Mouse (Mus musculus): ENCODE measurements around the gene Sh3bp5l. TPM values are rescaled to one million over a fixed set of nuclear protein-coding genes. Genes with fewer than 3 reads are reported as not detected.

Gene Sh3bp5l
- polyA plus RNA-seq, 1 experiment from 2014 or later: 28.3 TPM

DNA sequence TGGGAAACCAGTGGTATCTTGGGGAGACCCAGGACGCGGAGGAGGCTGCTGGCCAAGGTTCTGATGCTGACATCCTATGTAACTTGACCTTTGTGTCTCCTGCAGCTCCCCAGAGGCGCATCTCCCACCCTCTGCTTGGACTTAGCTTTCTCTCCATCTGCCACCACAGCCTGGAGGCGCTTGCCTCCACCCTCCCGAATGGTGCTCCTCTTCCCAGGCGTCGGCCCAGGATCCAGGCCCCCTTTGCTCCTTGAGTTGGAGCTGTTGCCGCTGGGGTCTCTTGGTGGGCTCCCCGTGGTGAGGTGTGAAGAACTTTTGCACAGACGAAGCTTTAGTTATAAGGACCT lies 598 bp downstream of the Sh3bp5l start:
- H3K9me3 ChIP-seq (ENCODE audit: control insufficient read depth, low read length): no peaks in the 10 kb centered on the region
- peaks cover 7% of the 10 kb centered on the region; the same call in 1 of the 2 replicates for H3K36me3 ChIP-seq (ENCODE audit: control insufficient read depth, insufficient read depth, low read length)
- H3K9ac ChIP-seq (ENCODE audit: low read depth, low read length): peak overlapping the region; percentile 81
- peaks cover 21% of the 10 kb centered on the region for H3K4me1 ChIP-seq (ENCODE audit: control insufficient read depth, insufficient read depth, low read length)
- H3K27ac ChIP-seq (ENCODE audit: low read length): peak overlapping the region; percentile 64; the same call in 1 of the 2 replicates
- H3K27me3 ChIP-seq (replicated peaks; ENCODE audit: control insufficient read depth, insufficient read depth, low read length): no peaks in the 10 kb centered on the region
- peak overlapping the region; percentile 81 for H3K4me3 ChIP-seq (ENCODE audit: low read length)
- peak overlapping the region; percentile 93 for H3K4me2 ChIP-seq (ENCODE audit: low read depth, low read length)
- WGBS: 16% methylated on average over 10 of the region's 10 CpGs
- ATAC-seq: peak; percentile 24; the same call in 1 of the 2 replicates

- Histone ChIP-seq H3K4me2 (ENCODE audit: low read depth, low read length) (peak overlapping the region; percentile 93), H3K4me1 (ENCODE audit: control insufficient read depth, insufficient read depth, low read length) (peaks cover 21% of the 10 kb centered on the region), H3K27me3 (replicated peaks; ENCODE audit: control insufficient read depth, insufficient read depth, low read length) (no peaks in the 10 kb centered on the region), H3K36me3 (ENCODE audit: control insufficient read depth, insufficient read depth, low read length) (peaks cover 9% of the 10 kb centered on the region; the same call in 1 of the 2 replicates), H3K9ac (ENCODE audit: low read depth, low read length) (peak overlapping the region; percentile 81), H3K27ac (ENCODE audit: low read length) (0 out of 2 replicates have a peak overlapping the region, but pooled peaks have one; percentile 64), H3K9me3 (ENCODE audit: control insufficient read depth, low read length) (no peaks in the 10 kb centered on the region), H3K4me3 (ENCODE audit: low read length) (peak overlapping the region; percentile 81)
- WGBS: 78% methylated on average over 6 of the region's 6 CpGs
- 0 out of 2 replicates have a peak, but pooled peaks have one; percentile 1 for ATAC-seq
Measured at GRCm38 (mm10) chr11:58331546-58331945, 1.0 kb downstream of the Sh3bp5l start.

DNA sequence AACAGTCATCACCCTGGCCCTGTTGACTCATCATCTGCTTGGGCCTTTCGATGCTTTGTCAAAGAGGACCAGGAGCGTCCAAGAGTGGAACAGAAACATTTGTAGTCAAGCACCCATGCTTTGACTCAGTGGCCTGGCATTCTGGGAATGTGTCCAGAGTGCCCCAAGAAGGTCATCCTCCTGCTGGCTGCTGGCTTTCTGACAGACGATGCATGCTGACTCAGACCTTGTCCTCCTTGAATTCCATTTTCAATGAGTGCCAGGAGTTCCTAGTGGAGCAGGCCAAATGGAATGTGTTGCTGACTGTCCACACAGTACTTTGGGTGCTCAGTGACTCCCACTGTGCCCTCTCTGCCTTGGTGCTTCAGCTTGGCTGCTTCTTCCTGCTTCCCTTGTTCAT lies 4.2 kb downstream of the Sh3bp5l start:
- Histone ChIP-seq H3K4me2 (ENCODE audit: low read depth, low read length) (no peak overlapping the region), H3K36me3 (ENCODE audit: control insufficient read depth, insufficient read depth, low read length) (peaks cover 21% of the 10 kb centered on the region), H3K9ac (ENCODE audit: low read depth, low read length) (no peak overlapping the region), H3K4me1 (ENCODE audit: control insufficient read depth, insufficient read depth, low read length) (peaks cover 16% of the 10 kb centered on the region), H3K4me3 (ENCODE audit: low read length) (no peak overlapping the region), H3K27me3 (replicated peaks; ENCODE audit: control insufficient read depth, insufficient read depth, low read length) (no peaks in the 10 kb centered on the region), H3K27ac (ENCODE audit: low read length) (no peak overlapping the region), H3K9me3 (ENCODE audit: control insufficient read depth, low read length) (no peaks in the 10 kb centered on the region)
- WGBS: 72% methylated on average over 3 of the region's 3 CpGs
- no peak for ATAC-seq

DNA sequence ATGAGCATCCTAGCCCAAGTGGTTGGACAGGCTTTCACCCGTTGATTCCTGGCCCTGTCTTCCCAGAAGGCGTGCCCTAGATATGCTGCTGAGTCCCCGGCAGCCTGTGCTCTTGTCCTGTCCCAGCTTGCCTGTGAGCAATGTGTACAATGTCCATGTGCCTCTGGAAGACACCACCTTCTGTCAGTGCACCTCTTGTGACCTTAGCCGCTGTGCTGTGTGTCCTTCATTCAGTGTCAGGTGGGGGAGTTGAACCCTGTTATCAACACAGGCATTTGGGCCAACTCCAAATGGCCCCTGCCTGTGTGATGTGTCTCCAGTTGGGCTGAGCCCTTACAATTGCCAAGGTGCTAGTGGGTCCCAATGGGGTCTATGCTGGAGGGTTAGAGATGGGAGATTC lies 16.2 kb downstream of the Sh3bp5l start:
- Histone ChIP-seq H3K4me3 (ENCODE audit: low read length) (no peak overlapping the region), H3K9me3 (ENCODE audit: control insufficient read depth, low read length) (no peaks in the 10 kb centered on the region), H3K36me3 (ENCODE audit: control insufficient read depth, insufficient read depth, low read length) (peaks cover 10% of the 10 kb centered on the region), H3K4me1 (ENCODE audit: control insufficient read depth, insufficient read depth, low read length) (no peaks in the 10 kb centered on the region), H3K27me3 (replicated peaks; ENCODE audit: control insufficient read depth, insufficient read depth, low read length) (no peaks in the 10 kb centered on the region), H3K4me2 (ENCODE audit: low read depth, low read length) (no peak overlapping the region), H3K9ac (ENCODE audit: low read depth, low read length) (no peak overlapping the region), H3K27ac (ENCODE audit: low read length) (no peak overlapping the region)
- 79% methylated on average over 4 of the region's 4 CpGs for WGBS
- no peak for ATAC-seq

- H3K4me2 ChIP-seq (ENCODE audit: low read depth, low read length): no peak overlapping the region
- H3K4me3 ChIP-seq (ENCODE audit: low read length): no peak overlapping the region
- no peaks in the 10 kb centered on the region for H3K27me3 ChIP-seq (replicated peaks; ENCODE audit: control insufficient read depth, insufficient read depth, low read length)
- H3K9ac ChIP-seq (ENCODE audit: low read depth, low read length): no peak overlapping the region
- 84% methylated on average over 4 of the region's 4 CpGs for WGBS
- H3K4me1 ChIP-seq (ENCODE audit: control insufficient read depth, insufficient read depth, low read length): no peaks in the 10 kb centered on the region; the same call in 1 of the 2 replicates
- H3K9me3 ChIP-seq (ENCODE audit: control insufficient read depth, low read length): no peaks in the 10 kb centered on the region
- no peak overlapping the region for H3K27ac ChIP-seq (ENCODE audit: low read length)
- H3K36me3 ChIP-seq (ENCODE audit: control insufficient read depth, insufficient read depth, low read length): peaks cover 4% of the 10 kb centered on the region
- no peak for ATAC-seq
Measured at GRCm38 (mm10) chr11:58350628-58351027, 20.1 kb downstream of the Sh3bp5l start.

DNA sequence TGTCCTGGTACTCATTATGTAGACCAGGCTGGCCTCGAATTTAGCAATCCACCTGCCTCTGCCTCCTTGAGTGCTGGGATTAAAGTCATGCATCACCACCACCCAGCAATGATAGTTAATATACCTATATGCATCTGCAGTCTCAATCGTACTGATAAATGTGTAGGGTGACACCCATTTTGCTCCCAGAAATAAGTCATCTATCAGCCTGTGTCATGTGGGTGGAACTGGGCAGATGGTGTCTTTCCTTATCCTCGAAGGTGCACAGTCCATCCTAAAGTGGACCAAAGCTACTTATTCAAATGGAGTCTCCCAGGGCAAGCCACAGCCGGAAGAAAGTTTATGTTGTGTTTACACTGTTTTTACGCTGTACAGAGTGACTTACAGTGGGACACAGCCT lies 20.7 kb downstream of the Sh3bp5l start:
- Histone ChIP-seq H3K27ac (ENCODE audit: low read length) (no peak overlapping the region), H3K9me3 (ENCODE audit: control insufficient read depth, low read length) (no peaks in the 10 kb centered on the region), H3K4me2 (ENCODE audit: low read depth, low read length) (no peak overlapping the region), H3K9ac (ENCODE audit: low read depth, low read length) (no peak overlapping the region), H3K36me3 (ENCODE audit: control insufficient read depth, insufficient read depth, low read length) (no peaks in the 10 kb centered on the region), H3K4me3 (ENCODE audit: low read length) (no peak overlapping the region), H3K4me1 (ENCODE audit: control insufficient read depth, insufficient read depth, low read length) (no peaks in the 10 kb centered on the region; the same call in 1 of the 2 replicates), H3K27me3 (replicated peaks; ENCODE audit: control insufficient read depth, insufficient read depth, low read length) (no peaks in the 10 kb centered on the region)
- no peak for ATAC-seq
- 71% methylated on average over 5 of the region's 5 CpGs for WGBS

DNA sequence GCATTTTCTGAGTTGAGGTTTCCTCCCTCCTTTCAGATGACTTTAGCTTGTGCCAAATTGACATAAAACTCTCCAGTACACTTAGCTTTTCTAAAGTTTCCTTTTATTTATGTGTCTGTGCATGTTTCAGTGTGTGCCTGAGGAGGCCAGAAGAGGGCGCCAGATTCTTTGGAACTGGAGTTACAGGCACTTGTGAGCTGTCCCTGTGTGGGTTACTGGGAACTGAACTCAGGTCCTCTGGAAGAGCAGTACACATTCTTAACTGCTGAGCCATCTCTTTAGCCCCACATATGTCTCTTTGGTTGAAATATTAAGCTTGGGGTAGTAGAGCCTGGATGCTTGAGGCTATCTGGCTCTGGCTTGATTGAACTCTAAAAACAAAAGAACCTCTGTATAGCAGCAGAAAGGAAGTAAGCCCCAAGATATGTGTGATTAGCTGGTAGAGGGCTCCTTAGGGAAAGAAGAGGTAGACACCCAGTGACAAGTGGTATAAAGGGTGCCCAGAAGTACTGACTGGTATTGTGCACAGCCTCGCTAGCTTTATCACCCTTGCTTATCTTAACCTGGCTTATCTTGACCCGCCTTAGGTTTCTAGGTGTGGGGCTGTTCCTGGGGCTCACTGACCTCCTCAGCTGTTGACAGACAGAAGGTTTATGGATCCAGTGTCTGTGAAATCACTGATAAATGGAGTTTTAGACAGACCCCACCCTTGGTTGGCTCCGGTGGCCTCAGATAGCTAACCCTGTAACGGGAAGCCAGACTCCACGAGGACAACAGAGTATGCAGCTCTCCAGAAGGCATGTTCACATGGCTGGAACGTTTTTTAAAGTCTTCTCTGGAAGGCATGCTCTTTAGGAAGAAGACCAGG lies 22.4 kb downstream of the Sh3bp5l start:
- Histone ChIP-seq H3K4me3 (ENCODE audit: low read length) (no peak overlapping the region), H3K27me3 (replicated peaks; ENCODE audit: control insufficient read depth, insufficient read depth, low read length) (no peaks in the 10 kb centered on the region), H3K27ac (ENCODE audit: low read length) (peak overlapping the region; percentile 54), H3K4me2 (ENCODE audit: low read depth, low read length) (no peak overlapping the region), H3K4me1 (ENCODE audit: control insufficient read depth, insufficient read depth, low read length) (peaks cover 5% of the 10 kb centered on the region; the same call in 1 of the 2 replicates), H3K9me3 (ENCODE audit: control insufficient read depth, low read length) (no peaks in the 10 kb centered on the region), H3K9ac (ENCODE audit: low read depth, low read length) (no peak overlapping the region), H3K36me3 (ENCODE audit: control insufficient read depth, insufficient read depth, low read length) (no peaks in the 10 kb centered on the region)
- 36% methylated on average over 7 of the region's 7 CpGs for WGBS
- ATAC-seq: peak; percentile 96

- no peak overlapping the region; the same call in 1 of the 2 replicates for H3K27ac ChIP-seq (ENCODE audit: low read length)
- ATAC-seq: no peak
- H3K4me2 ChIP-seq (ENCODE audit: low read depth, low read length): no peak overlapping the region
- no peaks in the 10 kb centered on the region for H3K36me3 ChIP-seq (ENCODE audit: control insufficient read depth, insufficient read depth, low read length)
- no peaks in the 10 kb centered on the region for H3K27me3 ChIP-seq (replicated peaks; ENCODE audit: control insufficient read depth, insufficient read depth, low read length)
- no peak overlapping the region for H3K9ac ChIP-seq (ENCODE audit: low read depth, low read length)
- no peak overlapping the region for H3K4me3 ChIP-seq (ENCODE audit: low read length)
- WGBS: 62% methylated on average over 3 of the region's 3 CpGs
- H3K4me1 ChIP-seq (ENCODE audit: control insufficient read depth, insufficient read depth, low read length): peaks cover 9% of the 10 kb centered on the region; the same call in 1 of the 2 replicates
- no peaks in the 10 kb centered on the region for H3K9me3 ChIP-seq (ENCODE audit: control insufficient read depth, low read length)
Measured at GRCm38 (mm10) chr11:58353709-58354108, 23.2 kb downstream of the Sh3bp5l start.

DNA sequence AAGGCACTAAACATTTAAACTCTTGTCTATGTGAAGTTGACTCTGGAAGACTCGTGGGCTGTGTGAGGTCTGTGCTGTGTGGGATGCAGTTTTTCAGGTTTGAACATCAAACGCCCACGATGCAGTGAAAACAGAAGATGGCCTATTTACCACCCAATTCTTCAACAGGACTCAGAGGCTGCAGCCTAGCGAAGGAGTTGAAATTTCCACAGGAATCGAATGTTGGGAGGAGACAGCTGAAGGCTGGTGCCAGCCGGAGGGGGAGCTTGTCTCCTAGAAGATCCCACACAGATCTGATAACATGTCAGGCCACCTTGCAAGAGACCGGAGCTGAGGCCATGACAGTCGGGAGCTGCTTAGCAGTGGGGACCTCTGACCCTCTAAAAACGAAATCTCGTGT lies 24.0 kb downstream of the Sh3bp5l start:
- no peak for ATAC-seq
- H3K27me3 ChIP-seq (replicated peaks; ENCODE audit: control insufficient read depth, insufficient read depth, low read length): no peaks in the 10 kb centered on the region
- WGBS: 47% methylated on average over 10 of the region's 10 CpGs

More for the DNA sequence above, 24.0 kb downstream of the Sh3bp5l start:
- H3K27ac ChIP-seq (ENCODE audit: low read length): no peak overlapping the region
- no peak overlapping the region for H3K9ac ChIP-seq (ENCODE audit: low read depth, low read length)
- no peak overlapping the region for H3K4me3 ChIP-seq (ENCODE audit: low read length)
- no peak overlapping the region for H3K4me2 ChIP-seq (ENCODE audit: low read depth, low read length)
- H3K9me3 ChIP-seq (ENCODE audit: control insufficient read depth, low read length): no peaks in the 10 kb centered on the region
- no peaks in the 10 kb centered on the region for H3K36me3 ChIP-seq (ENCODE audit: control insufficient read depth, insufficient read depth, low read length)
- peaks cover 11% of the 10 kb centered on the region; the same call in 1 of the 2 replicates for H3K4me1 ChIP-seq (ENCODE audit: control insufficient read depth, insufficient read depth, low read length)

Data from intestine, embryonic 16.5 days (tissue).